Comparison of ENCODE assay signal across 8 mouse cellular contexts in the genomic region with DNA sequence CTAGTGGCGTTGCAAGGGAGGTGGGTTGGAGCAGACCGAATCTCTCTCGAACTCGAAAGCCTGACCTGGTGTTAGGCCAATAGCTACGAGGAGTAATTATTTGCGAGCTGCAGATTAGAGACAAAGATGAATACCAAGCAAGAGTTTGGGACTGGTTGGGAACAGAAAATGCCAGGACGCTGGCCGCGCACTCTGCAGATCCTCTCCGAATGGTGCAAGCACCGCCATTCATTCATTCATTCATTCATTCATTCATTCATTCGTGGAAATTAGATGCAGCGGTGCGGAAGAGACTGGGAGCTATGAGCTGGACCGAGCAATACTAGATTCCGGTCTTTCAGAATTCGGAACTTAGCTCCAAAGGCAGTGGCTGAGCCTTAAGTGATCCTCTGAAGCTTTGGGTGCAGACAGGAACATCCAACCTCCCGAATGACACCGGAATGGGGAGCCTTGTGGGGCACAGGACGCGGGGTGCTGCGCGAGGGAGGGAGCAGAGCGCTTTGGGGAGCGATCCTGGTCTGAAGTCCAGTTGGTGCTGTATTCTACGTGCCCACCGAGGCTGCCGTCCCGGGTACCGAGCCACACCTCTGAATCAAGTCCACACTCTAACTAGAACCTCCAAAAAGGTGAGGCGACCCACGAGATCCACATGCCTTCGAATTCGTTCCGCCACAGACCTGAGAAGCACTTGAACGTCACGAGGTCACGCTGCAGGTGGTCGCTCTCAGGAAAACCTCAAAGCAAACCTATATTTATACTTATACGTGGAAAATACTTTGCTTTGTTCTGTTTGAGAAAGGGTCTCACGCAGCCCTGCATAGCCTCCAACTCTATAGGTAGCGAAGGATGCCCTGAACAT. TPM values are rescaled to one million over a fixed set of nuclear protein-coding genes. Genes with fewer than 3 reads are reported as not detected.
DNase-seq lines count a peak whose midpoint lies in the region; ATAC-seq and TF ChIP-seq lines count a peak whose summit lies in the region.

No protein-coding gene starts in this region.

- H3K36me3 ChIP-seq in liver, adult 2 months (ENCODE audit: control insufficient read depth, insufficient read depth, low read length), result no peaks in the 10 kb centered on the region
- H3K36me3 ChIP-seq in limb, embryonic 11.5 days (ENCODE audit: control insufficient read depth, insufficient read depth, low read length), result no peaks in the 10 kb centered on the region; the same call in 1 of the 2 replicates

- no peak for TF ChIP-seq POLR2A in liver, adult 2 months (IDR thresholded peaks at IDR 0.05; ENCODE audit: extremely low read depth, insufficient read depth, low read length)
- TF ChIP-seq POLR2A in embryonic fibroblast, embryonic 13.5 days (IDR thresholded peaks at IDR 0.05; ENCODE audit: low read depth, low read length), result no peak

- no peaks in the 10 kb centered on the region for H3K9me3 ChIP-seq in limb, embryonic 11.5 days (ENCODE audit: control insufficient read depth, low read length)

- no peak for TF ChIP-seq CTCF in liver, adult 2 months (IDR thresholded peaks at IDR 0.05; ENCODE audit: low read depth, low read length)
- TF ChIP-seq CTCF in embryonic fibroblast, embryonic 13.5 days (IDR thresholded peaks at IDR 0.05; ENCODE audit: borderline replicate concordance, insufficient read depth, low read length), result no peak

- WGBS in liver, adult 2 months, result 2% methylated on average over 42 of the region's 42 CpGs
- 1% methylated on average over 42 of the region's 42 CpGs for WGBS in limb, embryonic 11.5 days

- no peak overlapping the region for H3K27ac ChIP-seq in liver, adult 2 months (replicated peaks; ENCODE audit: insufficient read depth, low read depth, low read length)
- H3K27ac ChIP-seq in embryonic fibroblast, embryonic 13.5 days (ENCODE audit: insufficient read depth, low read length), result no peak overlapping the region
- H3K27ac ChIP-seq in limb, embryonic 11.5 days (replicated peaks; ENCODE audit: low read depth, low read length), result no peak overlapping the region

- intact Hi-C loops in left cerebral cortex, postnatal 4 days (cut with DNase I), result loop anchor here (5.0 kb wide), 1 partner anchor 74 kb away; no protein-coding TSS in a partner anchor

- no peaks in the 10 kb centered on the region; the same call in 1 of the 2 replicates for H3K79me2 ChIP-seq in liver, adult 2 months (ENCODE audit: control insufficient read depth, insufficient read depth, low read length)

- H3K4me2 ChIP-seq in limb, embryonic 11.5 days (ENCODE audit: low read depth, severe bottlenecking), result peak overlapping the region; percentile 4; the same call in 1 of the 2 replicates

- no peak overlapping the region for H3K9ac ChIP-seq in liver, adult 2 months (ENCODE audit: low read depth, low read length)
- no peak overlapping the region for H3K9ac ChIP-seq in limb, embryonic 11.5 days (ENCODE audit: low read length)

- no peak for ATAC-seq in limb, embryonic 11.5 days (ENCODE audit: insufficient number of reproducible peaks, low FRiP score, low TSS enrichment, low read depth)

- peaks cover 10% of the 10 kb centered on the region; the same call in 1 of the 2 replicates for H3K4me1 ChIP-seq in liver, adult 2 months (ENCODE audit: control insufficient read depth, insufficient read depth, low read length)
- peaks cover 2% of the 10 kb centered on the region; the same call in 1 of the 2 replicates for H3K4me1 ChIP-seq in embryonic fibroblast, embryonic 13.5 days (ENCODE audit: control insufficient read depth, insufficient read depth, low read length)
- H3K4me1 ChIP-seq in limb, embryonic 11.5 days (ENCODE audit: control insufficient read depth, insufficient read depth, low read length), result peaks cover 13% of the 10 kb centered on the region; the same call in 1 of the 2 replicates

- H3K27me3 ChIP-seq in liver, adult 2 months (ENCODE audit: control insufficient read depth, insufficient read depth, low read length), result peaks cover 22% of the 10 kb centered on the region
- H3K27me3 ChIP-seq in limb, embryonic 11.5 days (ENCODE audit: control insufficient read depth, insufficient read depth, low read length), result peaks cover 52% of the 10 kb centered on the region

- no peak for DNase-seq in liver, adult 2 months (ENCODE audit: extremely low read depth, low read depth, low spot score)
- no peak for DNase-seq in liver
- peak; percentile 32 for DNase-seq in limb, embryonic 11.5 days (ENCODE audit: low spot score)
- DNase-seq in retina, embryonic 14.5 days (ENCODE audit: low spot score), result peak; percentile 24
- DNase-seq in left cerebral cortex, postnatal 4 days, result no peak
- DNase-seq in testis, postnatal 14 days (ENCODE audit: low spot score), result no peak
- no peak for DNase-seq in kidney, postnatal 10 days

- peak overlapping the region; percentile 9; the same call in 1 of the 2 replicates for H3K4me3 ChIP-seq in liver, adult 2 months (ENCODE audit: insufficient read depth, low read depth, low read length)
- H3K4me3 ChIP-seq in embryonic fibroblast, embryonic 13.5 days (ENCODE audit: insufficient read depth, low read length), result peak overlapping the region; percentile 8; the same call in 1 of the 2 replicates
- peak overlapping the region; percentile 10; the same call in 1 of the 2 replicates for H3K4me3 ChIP-seq in limb, embryonic 11.5 days (ENCODE audit: low read depth, low read length)

RNA-seq across cellular contexts. Expression of a gene that starts 0.9 kb away (rescaled TPM):
- 9.3 and 10.3 TPM in 2 replicates for total RNA-seq in liver, adult 2 months (2014; rRNA removed)
- polyA plus RNA-seq in liver, adult 2 months (2012; rRNA removed), result 22.4 and 25.3 TPM in 2 replicates
- 9.9 and 13.0 TPM in 2 replicates for polyA plus RNA-seq in embryonic fibroblast, embryonic 13.5 days (2011; ENCODE audit: insufficient read length, low read depth, missing spikeins)
- 47.3 and 48.0 TPM in 2 replicates for polyA plus RNA-seq in limb, embryonic 11.5 days (2014; fragmentation: Nextera tagmentation; extraction: Ambion mirVana)
- 10 to 100 TPM; 27.0 to 30.4 TPM for total RNA-seq in left cerebral cortex, postnatal 4 days (2021)

RNA-seq across cellular contexts. Expression of a gene that starts 1.2 kb away (rescaled TPM):
- under 0.01 TPM in 1 of 2 replicates, not detected in the other for total RNA-seq in liver, adult 2 months (2014; rRNA removed)
- polyA plus RNA-seq in liver, adult 2 months (2012; rRNA removed), result not detected in 2 replicates
- not detected in 2 replicates for polyA plus RNA-seq in embryonic fibroblast, embryonic 13.5 days (2011; ENCODE audit: insufficient read length, low read depth, missing spikeins)
- polyA plus RNA-seq in limb, embryonic 11.5 days (2014; fragmentation: Nextera tagmentation; extraction: Ambion mirVana), result 0.71 and 0.75 TPM in 2 replicates
- total RNA-seq in left cerebral cortex, postnatal 4 days (2021), result 1 to 10 TPM; 3.7 to 4.3 TPM

RNA-seq across cellular contexts. Expression of a gene that starts 19.2 kb away (rescaled TPM):
- 50.9 and 56.2 TPM in 2 replicates for total RNA-seq in liver, adult 2 months (2014; rRNA removed)
- polyA plus RNA-seq in liver, adult 2 months (2012; rRNA removed), result 78.7 and 79.8 TPM in 2 replicates
- polyA plus RNA-seq in embryonic fibroblast, embryonic 13.5 days (2011; ENCODE audit: insufficient read length, low read depth, missing spikeins), result 85.8 and 86.3 TPM in 2 replicates
- polyA plus RNA-seq in limb, embryonic 11.5 days (2014; fragmentation: Nextera tagmentation; extraction: Ambion mirVana), result 107 and 109 TPM in 2 replicates
- 100 to 1,000 TPM; 119 to 121 TPM for total RNA-seq in left cerebral cortex, postnatal 4 days (2021)

RNA-seq across cellular contexts. Expression of a gene that starts 29.3 kb away (rescaled TPM):
- total RNA-seq in liver, adult 2 months (2014; rRNA removed), result 0.28 and 1.1 TPM in 2 replicates
- 0.86 and 1.4 TPM in 2 replicates for polyA plus RNA-seq in liver, adult 2 months (2012; rRNA removed)
- polyA plus RNA-seq in embryonic fibroblast, embryonic 13.5 days (2011; ENCODE audit: insufficient read length, low read depth, missing spikeins), result 2.3 and 22.7 TPM in 2 replicates
- polyA plus RNA-seq in limb, embryonic 11.5 days (2014; fragmentation: Nextera tagmentation; extraction: Ambion mirVana), result 30.3 and 37.3 TPM in 2 replicates
- total RNA-seq in left cerebral cortex, postnatal 4 days (2021), result 10 to 100 TPM; 10.4 to 13.7 TPM

Comparison
In these comparisons a context has a peak if more than half of its experiments do, and no peak if none do; other contexts are left out.
1. DNase-seq: peak in limb, embryonic 11.5 days (single experiment) and retina, embryonic 14.5 days (single experiment); none in liver, adult 2 months (single experiment), liver (single experiment), left cerebral cortex, postnatal 4 days (single experiment), testis, postnatal 14 days (single experiment) and kidney, postnatal 10 days (single experiment).
2. Peak in every context shown above with its lines, with median percentiles within 50 percentile points of each other: H3K4me3 ChIP-seq.